Mouse (Mus musculus): ENCODE data around the gene Isx. TPM values are rescaled to one million over a fixed set of nuclear protein-coding genes. Genes with fewer than 3 reads are reported as not detected.
A peak's percentile ranks its signal among the peaks of the same experiment; 100 is the strongest.

The Isx gene
- total RNA-seq, 2 experiments from 2014 or later, result not detected

GRCm38 (mm10) chr8:74870346-74870949 lies 2.5 kb upstream of the Isx start:
- Histone ChIP-seq H3K4me3 (no peak overlapping the region), H3K27ac (no peak overlapping the region)
- DNase-seq (ENCODE audit: low spot score in 2 of 2), result no peak
- TF ChIP-seq CTCF (conservative IDR thresholded peaks at IDR 0.05), result no peak

DNA sequence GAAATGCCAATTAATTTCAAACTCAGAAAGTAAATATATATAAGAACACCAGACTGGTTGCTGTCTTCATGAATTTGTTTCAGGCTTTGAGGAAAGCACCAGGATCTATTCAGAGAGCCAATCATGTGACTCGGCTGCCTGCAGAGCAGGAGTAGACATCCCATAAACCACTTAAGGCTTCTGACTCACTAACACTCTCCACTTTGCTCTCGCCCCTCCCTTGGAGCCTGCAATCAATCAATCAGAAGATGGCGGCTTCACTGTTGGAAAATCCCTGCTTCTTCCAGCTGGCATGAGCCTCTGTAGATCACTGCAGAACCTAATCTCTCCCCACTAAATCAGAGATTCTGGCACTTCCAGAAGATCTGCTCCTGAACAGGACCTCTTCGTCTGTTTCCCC lies 1.3 kb upstream of the Isx start:
- H3K4me3 ChIP-seq, result no peak overlapping the region
- no peak for DNase-seq (ENCODE audit: low spot score in 2 of 2)
- no peak for TF ChIP-seq CTCF (conservative IDR thresholded peaks at IDR 0.05)
- no peak overlapping the region for H3K27ac ChIP-seq

DNA sequence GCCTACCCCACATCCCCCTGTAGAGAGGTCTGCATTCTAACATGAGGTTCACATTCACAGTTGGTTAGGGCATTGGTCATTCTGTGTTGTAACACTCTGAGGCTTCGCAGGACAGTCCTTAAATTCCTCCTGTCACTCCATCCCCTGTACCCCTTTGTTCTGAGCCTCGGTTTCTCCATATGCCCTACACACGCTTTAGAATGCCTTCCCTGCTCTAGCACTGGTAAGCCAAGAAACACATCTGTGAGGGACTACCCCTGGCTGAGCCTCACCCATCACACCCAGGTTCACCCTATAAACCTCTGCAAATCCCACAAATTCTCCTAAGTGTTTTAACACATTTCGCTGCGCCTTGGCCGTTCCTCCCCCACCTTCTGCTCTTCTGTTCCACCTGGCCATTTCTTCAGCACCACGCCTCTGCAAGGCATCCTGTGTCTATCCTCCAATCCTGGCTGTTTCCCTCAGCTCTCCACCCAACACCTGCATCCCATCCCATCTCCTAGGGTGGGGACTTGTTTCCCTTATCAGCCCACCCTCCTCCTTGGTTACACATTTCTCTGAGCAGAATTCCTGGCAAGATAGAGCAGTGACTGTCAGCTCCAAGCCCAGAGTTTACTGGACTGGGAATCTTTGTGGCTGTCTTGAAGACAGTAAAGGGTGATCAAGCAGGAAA lies 686 bp upstream of the Isx start:
- no peak for DNase-seq (ENCODE audit: low spot score in 2 of 2)
- Histone ChIP-seq H3K4me3 (no peak overlapping the region), H3K27ac (no peak overlapping the region)
- TF ChIP-seq CTCF (conservative IDR thresholded peaks at IDR 0.05), result no peak

DNA sequence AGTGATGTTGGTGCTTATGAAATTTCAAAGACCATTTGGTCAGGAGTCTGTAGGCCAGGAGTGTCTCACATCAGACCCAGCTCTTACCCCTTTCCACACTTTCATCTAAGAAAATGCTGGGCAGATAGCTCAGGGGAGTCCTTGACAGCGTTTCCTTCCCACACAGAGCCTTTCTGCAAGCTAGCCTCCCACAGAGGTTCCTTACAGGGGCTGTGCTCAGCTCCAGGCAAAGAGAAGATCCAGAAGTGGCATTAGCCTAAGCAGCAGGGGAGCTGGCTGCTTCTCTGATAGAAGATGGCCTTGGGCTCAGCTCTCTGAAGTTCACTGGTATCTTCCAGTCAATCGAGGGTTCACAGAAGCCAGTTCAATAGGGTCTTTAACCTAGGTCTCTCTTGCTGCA lies 1.6 kb downstream of the Isx start:
- Histone ChIP-seq H3K27ac (0 out of 2 replicates have a peak overlapping the region, but pooled peaks have one; percentile 3), H3K4me3 (no peak overlapping the region)
- no peak for DNase-seq (ENCODE audit: low spot score in 2 of 2)
- TF ChIP-seq CTCF (conservative IDR thresholded peaks at IDR 0.05), result no peak

GRCm38 (mm10) chr8:74878637-74879036 lies 5.7 kb downstream of the Isx start:
- Histone ChIP-seq H3K27ac (no peak overlapping the region), H3K4me3 (no peak overlapping the region)
- DNase-seq (ENCODE audit: low spot score in 2 of 2), result no peak
- TF ChIP-seq CTCF (conservative IDR thresholded peaks at IDR 0.05), result no peak

GRCm38 (mm10) chr8:74888763-74889162 lies 15.8 kb downstream of the Isx start:
- peak in 1 of 2 experiments; percentile 72 for DNase-seq (ENCODE audit: low spot score in 2 of 2)
- no peak overlapping the region for H3K4me3 ChIP-seq
- peak overlapping the region; percentile 84 for H3K27ac ChIP-seq
- no peak for TF ChIP-seq CTCF (conservative IDR thresholded peaks at IDR 0.05)

GRCm38 (mm10) chr8:74891030-74891429 lies 18.1 kb downstream of the Isx start:
- H3K27ac ChIP-seq, result peak overlapping the region; percentile 84
- no peak for TF ChIP-seq CTCF (conservative IDR thresholded peaks at IDR 0.05)
- DNase-seq (ENCODE audit: low spot score in 2 of 2), result peak; percentile 43 to 53
- H3K4me3 ChIP-seq, result no peak overlapping the region

DNA sequence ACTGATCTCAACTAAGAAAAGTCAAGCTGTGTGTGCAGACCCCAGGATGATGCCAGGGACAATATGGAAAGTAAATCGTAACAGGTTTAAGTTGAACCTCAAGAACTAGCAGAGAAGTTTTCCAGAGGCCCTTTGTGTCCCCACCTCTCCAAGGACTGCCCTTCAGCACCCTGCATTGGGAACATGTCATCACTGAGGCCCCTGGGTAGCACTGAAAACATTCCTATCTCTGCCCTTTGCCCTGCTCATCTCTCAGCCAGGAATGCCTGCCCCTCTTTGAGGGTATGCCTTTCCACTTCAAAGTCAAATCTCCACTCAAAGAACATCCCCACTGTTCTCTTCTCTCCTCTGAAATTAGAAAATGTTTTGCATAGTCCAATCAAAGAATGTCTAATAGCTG lies 23.3 kb downstream of the Isx start:
- no peak for TF ChIP-seq CTCF (conservative IDR thresholded peaks at IDR 0.05)
- no peak overlapping the region for H3K4me3 ChIP-seq

DNA sequence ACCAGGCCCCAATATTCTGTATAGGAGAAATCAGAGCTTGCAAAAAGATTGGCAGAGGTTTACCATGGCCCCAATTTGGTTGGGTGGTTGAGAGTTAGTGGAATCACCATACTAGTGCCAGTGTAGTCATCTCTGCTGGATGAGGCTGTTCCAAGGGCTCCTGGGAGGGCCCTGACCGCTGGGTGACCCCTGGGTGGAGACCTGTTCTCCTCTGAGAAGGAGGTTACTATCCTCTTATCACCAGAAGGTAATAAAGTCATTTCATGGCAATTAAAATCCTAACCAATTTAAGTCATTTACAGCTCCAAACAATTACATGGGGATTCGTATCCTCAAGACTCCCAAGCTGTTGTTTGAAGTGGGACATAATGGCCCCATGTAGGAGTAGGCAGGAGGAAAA lies 24.3 kb downstream of the Isx start:
- no peak for TF ChIP-seq CTCF (conservative IDR thresholded peaks at IDR 0.05)
- DNase-seq (ENCODE audit: low spot score in 2 of 2), result no peak
- H3K27ac ChIP-seq, result no peak overlapping the region; the same call in 1 of the 2 replicates
- no peak overlapping the region for H3K4me3 ChIP-seq

More for the DNA sequence above, 23.3 kb downstream of the Isx start:
- DNase-seq (ENCODE audit: low spot score in 2 of 2), result no peak
- H3K27ac ChIP-seq, result 0 out of 2 replicates have a peak overlapping the region, but pooled peaks have one; percentile 8

- no peak for TF ChIP-seq CTCF (conservative IDR thresholded peaks at IDR 0.05)
- peak; percentile 65 to 88 for DNase-seq (ENCODE audit: low spot score in 2 of 2)
- Histone ChIP-seq H3K27ac (peak overlapping the region; percentile 90), H3K4me3 (no peak overlapping the region)
Measured at GRCm38 (mm10) chr8:74899796-74900195, 26.8 kb downstream of the Isx start.

DNA sequence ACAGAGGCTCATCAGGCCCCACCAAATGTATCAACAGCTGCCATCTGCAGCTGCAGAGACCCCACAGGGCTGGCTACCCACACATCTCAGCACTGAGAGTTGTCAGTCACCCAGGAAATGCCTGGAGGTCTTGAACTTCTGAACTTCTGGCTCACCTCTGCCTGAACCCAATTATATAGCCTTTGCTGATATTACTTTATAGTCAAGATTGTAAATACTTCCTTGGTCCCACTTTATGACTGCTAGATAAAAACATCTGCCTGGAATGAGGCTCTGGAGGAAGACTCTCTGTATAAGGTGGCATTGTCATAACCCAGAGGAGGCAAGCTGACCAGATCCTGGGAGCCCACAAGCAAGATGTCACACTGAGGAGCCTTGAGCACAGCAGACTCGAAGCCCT lies 28.8 kb downstream of the Isx start:
- TF ChIP-seq CTCF (conservative IDR thresholded peaks at IDR 0.05), result no peak
- H3K4me3 ChIP-seq, result no peak overlapping the region
- H3K27ac ChIP-seq, result peak overlapping the region; percentile 90
- no peak for DNase-seq (ENCODE audit: low spot score in 2 of 2)

- Histone ChIP-seq H3K27ac (peak overlapping the region; percentile 15; the same call in 1 of the 2 replicates), H3K4me3 (no peak overlapping the region)
- no peak for TF ChIP-seq CTCF (conservative IDR thresholded peaks at IDR 0.05)
- no peak for DNase-seq (ENCODE audit: low spot score in 2 of 2)
Measured at GRCm38 (mm10) chr8:74903054-74903842, 30.3 kb downstream of the Isx start.

DNA sequence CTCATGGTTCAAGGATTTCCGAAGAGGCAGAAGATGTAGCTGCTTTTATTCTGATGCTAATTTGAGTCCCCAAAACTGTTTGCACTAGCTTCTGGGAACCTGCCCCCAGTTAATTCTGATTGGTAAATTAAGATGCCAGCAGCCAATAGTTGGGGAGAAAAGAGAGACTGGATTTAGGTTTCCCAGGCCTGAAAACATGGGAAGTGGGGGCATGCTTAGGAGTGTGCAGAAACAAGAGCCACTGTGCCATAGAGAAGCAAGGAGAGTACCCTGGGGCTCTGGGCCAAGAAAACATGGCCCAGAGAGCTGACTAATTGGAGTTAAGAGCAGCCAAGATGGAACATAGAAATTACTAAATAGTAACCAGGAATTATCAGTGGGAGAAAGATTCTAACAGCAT lies 33.4 kb downstream of the Isx start:
- H3K4me3 ChIP-seq, result no peak overlapping the region
- peak overlapping the region; percentile 29; the same call in 1 of the 2 replicates for H3K27ac ChIP-seq
- no peak for DNase-seq (ENCODE audit: low spot score in 2 of 2)
- no peak for TF ChIP-seq CTCF (conservative IDR thresholded peaks at IDR 0.05)

Measured in layer of hippocampus, adult 2 months (tissue).